Mouse (Mus musculus): ENCODE data around the gene Dnajc3. TPM values are rescaled to one million over a fixed set of nuclear protein-coding genes. Genes with fewer than 3 reads are reported as not detected.
A peak's percentile ranks its signal among the peaks of the same experiment; 100 is the strongest.

Gene Dnajc3
- total RNA-seq (2012; rRNA removed) (14.3 and 18.5 TPM in 2 replicates), polyA plus RNA-seq (2012; ENCODE audit: insufficient read depth in 1 of 2, insufficient read length in 2 of 2, low read depth in 1 of 2, low replicate concordance in 2 of 2, missing spikeins in 1 of 2) (10 to 100 TPM in 1 of 2 experiments, not detected in 1; 12.7 TPM)

DNA sequence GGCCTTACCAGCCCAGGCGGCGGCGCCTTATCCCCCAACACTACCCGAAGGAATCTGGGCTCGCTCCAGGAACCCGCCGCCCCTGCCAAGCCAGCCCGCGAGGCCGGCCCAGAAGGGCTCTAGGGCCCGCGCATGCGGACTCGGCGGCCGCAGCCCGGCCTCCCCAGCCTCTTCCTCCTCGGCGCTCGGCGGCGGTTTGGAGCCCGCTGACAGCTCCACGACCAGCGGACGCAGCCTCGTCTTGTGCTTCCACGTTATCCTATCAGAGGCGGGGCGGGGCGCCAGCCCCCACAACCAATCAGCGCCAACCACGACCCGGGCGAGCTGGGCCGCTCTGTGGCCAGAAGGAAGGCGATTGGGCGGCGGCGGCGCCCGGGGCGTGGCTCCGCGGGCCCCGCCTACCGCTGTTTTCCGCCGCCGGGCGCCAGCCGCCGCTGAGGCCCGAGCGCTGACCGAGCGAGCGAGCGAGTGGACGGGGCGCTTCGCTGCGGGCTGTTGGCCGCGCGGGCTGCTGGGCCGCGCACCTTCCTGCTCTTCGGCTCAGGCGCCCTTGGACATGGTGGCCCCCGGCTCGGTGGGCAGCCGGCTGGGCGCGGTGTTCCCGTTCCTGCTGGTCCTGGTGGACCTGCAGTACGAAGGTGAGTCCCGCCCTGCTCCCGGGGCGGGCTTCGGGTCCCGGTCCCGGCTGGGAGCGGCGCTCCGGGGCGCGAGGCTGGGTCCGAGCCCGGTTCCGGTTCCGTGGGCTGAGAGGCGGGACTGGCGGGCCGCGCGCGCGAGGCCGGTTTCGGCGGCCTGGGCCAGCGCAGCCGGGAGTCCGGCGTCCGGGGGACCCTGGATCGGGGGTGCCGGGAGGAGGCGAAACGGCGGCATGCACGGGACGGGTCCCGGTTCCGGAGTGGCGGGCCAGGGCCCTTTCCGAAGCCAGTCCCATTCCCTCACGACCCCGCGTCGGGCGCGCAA lies at the start of gene Dnajc3:
Dnajc3 (plus strand) TSS at position 444 of the 960 bp plus-strand sequence.
- peak; percentile 93 for DNase-seq (ENCODE audit: low read depth, low spot score)
- peaks cover 21% of the 10 kb centered on the region for H3K79me2 ChIP-seq (ENCODE audit: control insufficient read depth, insufficient read depth, low read length, poor library complexity)
- H3K27ac ChIP-seq (ENCODE audit: control insufficient read depth, low read depth, low read length), result peak within 1 kb of the TSS; percentile 57
- no peaks in the 10 kb centered on the region for H3K27me3 ChIP-seq (ENCODE audit: control insufficient read depth in 1 of 2, insufficient read depth in 2 of 2, low read length in 2 of 2)
- no peaks in the 10 kb centered on the region for H3K9me3 ChIP-seq (replicated peaks; ENCODE audit: insufficient read depth, low read length)
- H3K4me1 ChIP-seq (ENCODE audit: control insufficient read depth in 1 of 2, insufficient read depth in 2 of 2, low read length in 2 of 2), result no peaks in the 10 kb centered on the region
- H3K4me3 ChIP-seq (ENCODE audit: control insufficient read depth in 1 of 2, insufficient read depth in 1 of 2, low read depth in 2 of 2, low read length in 2 of 2), result peak within 1 kb of the TSS; percentile 95 to 98
- peaks cover 0 to 6% of the 10 kb centered on the region in 2 experiments; a peak in 2 of 4 replicates for H3K36me3 ChIP-seq (ENCODE audit: control insufficient read depth in 1 of 2, insufficient read depth in 2 of 2, low read length in 2 of 2)
- H3K9ac ChIP-seq (ENCODE audit: control insufficient read depth, low read depth, low read length, poor library complexity, severe bottlenecking), result peak within 1 kb of the TSS; percentile 96
- TF ChIP-seq ELF1 (IDR thresholded peaks at IDR 0.05; ENCODE audit: low read depth, low read length) (0 out of 2 replicates have a peak, but pooled peaks have one; percentile 25), MXI1 (IDR thresholded peaks at IDR 0.05; ENCODE audit: low read depth, low read length) (peak; percentile 43; the same call in 1 of the 2 replicates), UBTF (IDR thresholded peaks at IDR 0.05; ENCODE audit: borderline replicate concordance, insufficient read depth, low read depth, low read length) (peak; percentile 44; the same call in 1 of the 2 replicates), MYC (IDR thresholded peaks at IDR 0.05; ENCODE audit: low read depth, low read length) (no peak), NELFE (IDR thresholded peaks at IDR 0.05; ENCODE audit: low read depth, low read length) (peak; percentile 81), USF1 (IDR thresholded peaks at IDR 0.05; ENCODE audit: low read depth, low read length) (0 out of 2 replicates have a peak, but pooled peaks have one; percentile 35), E2F4 (IDR thresholded peaks at IDR 0.05; ENCODE audit: borderline replicate concordance, low read depth, low read length) (no peak), SIN3A (IDR thresholded peaks at IDR 0.05; ENCODE audit: low read length) (peak; percentile 61; the same call in 1 of the 2 replicates), NRF1 (IDR thresholded peaks at IDR 0.05; ENCODE audit: insufficient read depth, low read depth, low read length, poor library complexity, severe bottlenecking) (peak; percentile 73), HCFC1 (IDR thresholded peaks at IDR 0.05; ENCODE audit: low read depth, low read length) (peak; percentile 56; the same call in 1 of the 2 replicates), MAX (IDR thresholded peaks at IDR 0.05; ENCODE audit: low read length) (0 out of 2 replicates have a peak, but pooled peaks have one; percentile 48), POLR2A (IDR thresholded peaks at IDR 0.05; ENCODE audit: control insufficient read depth in 1 of 2, insufficient read depth in 1 of 2, low read depth in 1 of 2, low read length in 2 of 2, poor library complexity in 1 of 2) (peak; percentile 34 to 76; a peak in 2 of 4 replicates), POLR2AphosphoS2 (IDR thresholded peaks at IDR 0.05; ENCODE audit: low read length) (peak; percentile 47; the same call in 1 of the 2 replicates), TCF12 (IDR thresholded peaks at IDR 0.05; ENCODE audit: low read depth, low read length) (peak; percentile 46; the same call in 1 of the 2 replicates), ZMIZ1 (IDR thresholded peaks at IDR 0.05; ENCODE audit: low read depth, low read length) (peak; percentile 31; the same call in 1 of the 2 replicates), GATA1 (IDR thresholded peaks at IDR 0.05; ENCODE audit: low read depth, low read length) (no peak)

- H3K4me1 ChIP-seq (ENCODE audit: control insufficient read depth in 1 of 2, insufficient read depth in 2 of 2, low read length in 2 of 2), result no peaks in the 10 kb centered on the region
- no peaks in the 10 kb centered on the region for H3K79me2 ChIP-seq (ENCODE audit: control insufficient read depth, insufficient read depth, low read length, poor library complexity)
- H3K4me3 ChIP-seq (ENCODE audit: control insufficient read depth in 1 of 2, insufficient read depth in 1 of 2, low read depth in 2 of 2, low read length in 2 of 2), result no peak overlapping the region
- H3K36me3 ChIP-seq (ENCODE audit: control insufficient read depth in 1 of 2, insufficient read depth in 2 of 2, low read length in 2 of 2), result no peaks in the 10 kb centered on the region
- DNase-seq (ENCODE audit: low read depth, low spot score), result no peak
- H3K27me3 ChIP-seq (ENCODE audit: control insufficient read depth in 1 of 2, insufficient read depth in 2 of 2, low read length in 2 of 2), result no peaks in the 10 kb centered on the region
- H3K9me3 ChIP-seq (replicated peaks; ENCODE audit: insufficient read depth, low read length), result no peaks in the 10 kb centered on the region
- no peak for TF ChIP-seq MAX (IDR thresholded peaks at IDR 0.05; ENCODE audit: low read length)
- TF ChIP-seq ZC3H11A (IDR thresholded peaks at IDR 0.05; ENCODE audit: low read depth, low read length), result no peak
- TF ChIP-seq KAT2A (conservative IDR thresholded peaks at IDR 0.05; ENCODE audit: low read depth, low read length), result no peak
- no peak overlapping the region for H3K27ac ChIP-seq (ENCODE audit: control insufficient read depth, low read depth, low read length)
- H3K9ac ChIP-seq (ENCODE audit: control insufficient read depth, low read depth, low read length, poor library complexity, severe bottlenecking), result no peak overlapping the region
Observed at GRCm38 (mm10) chr14:118890101-118890500, 47.7 kb upstream of the Dnajc3 start.
